Mouse (Mus musculus) ES-E14 (cell line): ENCODE measurements around the gene F5.

Experiments
- CHD2 ChIP-seq: IDR thresholded peaks from 2 replicates; pipeline ENCODE4 v1.6.1; 2014; ENCODE audit warnings: mild to moderate bottlenecking, low read depth, low read length, inconsistent platforms
- HCFC1 ChIP-seq: IDR thresholded peaks from 2 replicates; pipeline ENCODE4 v1.6.1; 2012; ENCODE audit warnings: low read length, inconsistent platforms, borderline replicate concordance; ENCODE audit not compliant: insufficient read depth
- ZC3H11A ChIP-seq: IDR thresholded peaks from 2 replicates; pipeline ENCODE4 v1.6.1; 2012; ENCODE audit warnings: low read depth, mild to moderate bottlenecking, inconsistent platforms, low read length, borderline replicate concordance

- TF ChIP-seq ZC3H11A, result no peak
- TF ChIP-seq HCFC1, result no peak
- no peak for TF ChIP-seq CHD2
Measured at GRCm38 (mm10) chr1:164261553-164261952, 109.9 kb downstream of the F5 start.
